Mouse (Mus musculus) stomach, embryonic 16.5 days (tissue): ENCODE data around the gene Slc6a16. TPM values are rescaled to one million over a fixed set of nuclear protein-coding genes. Genes with fewer than 3 reads are reported as not detected.

Source experiments
- ATAC-seq: fragments of 200-750 bp; cut with Nextera tagmentation; 2 replicates; pipeline ENCODE4 v1.8.0; 2017; ENCODE audit warnings: moderate number of reproducible peaks, moderate TSS enrichment; ENCODE audit not compliant: insufficient read depth, low FRiP score
- H3K27ac ChIP-seq: fragments of 300-500 bp; sonication (generic); 2 replicates; pipeline ENCODE4 v1.5.1; 2014; ENCODE audit warnings: low read length
- H3K27me3 ChIP-seq: fragments of 300-500 bp; sonication (generic); 2 replicates; pipeline ENCODE4 v1.6.1; 2014; ENCODE audit warnings: low read length, control low read depth, mixed read lengths; ENCODE audit not compliant: control insufficient read depth, insufficient read depth
- H3K36me3 ChIP-seq: fragments of 300-500 bp; sonication (generic); 2 replicates; pipeline ENCODE4 v1.6.1; 2014; ENCODE audit warnings: low read length; ENCODE audit not compliant: control insufficient read depth, insufficient read depth
- H3K4me1 ChIP-seq: fragments of 300-500 bp; sonication (generic); 2 replicates; pipeline ENCODE4 v1.6.1; 2014; ENCODE audit warnings: low read length, control low read depth, mixed read lengths; ENCODE audit not compliant: control insufficient read depth, insufficient read depth
- H3K4me2 ChIP-seq: fragments of 300-500 bp; sonication (generic); 2 replicates; pipeline ENCODE4 v1.6.1; 2014; ENCODE audit warnings: low read depth, low read length, mixed read lengths
- H3K4me3 ChIP-seq: fragments of 300-500 bp; sonication (generic); replicated peaks from 2 replicates; pipeline ENCODE4 v1.5.1; 2014; ENCODE audit warnings: mild to moderate bottlenecking, low read length
- H3K9ac ChIP-seq: fragments of 300-500 bp; sonication (generic); 2 replicates; pipeline ENCODE4 v1.6.1; 2014; ENCODE audit warnings: low read length
- H3K9me3 ChIP-seq: fragments of 300-500 bp; sonication (generic); replicated peaks from 2 replicates; pipeline ENCODE4 v1.6.1; 2016; ENCODE audit warnings: low read length, control low read depth; ENCODE audit not compliant: control insufficient read depth
- WGBS: fragments of 180-500 bp; shearing (Covaris S2); extraction: QIAGEN DNeasy Blood & Tissue Kit; methylation state at CpG from one replicate; pipeline ENCODE4 v1.1.7; 2014; 5-methylcytosine and 5-hydroxymethylcytosine counted together
- polyA plus RNA-seq: library from polyadenylated mRNA; unstranded; fragments of >200 nt; fragmentation: Nextera tagmentation; extraction: Ambion mirVana; gene quantifications from 2 replicates; pipeline ENCODE4 v1.2.1, GENCODE M21; 2015

Gene Slc6a16
- not detected in 2 replicates for polyA plus RNA-seq

- WGBS = 16% methylated on average over 43 of the region's 53 CpGs
Measured at GRCm38 (mm10) chr7:45240633-45241388, at the start of gene Slc6a16. Gene Slc6a16, plus strand, starts transcription at chr7:45241085.

GRCm38 (mm10) chr7:45191161-45191560, 49.7 kb upstream of the Slc6a16 start:
- Histone ChIP-seq H3K36me3 (no peaks in the 10 kb centered on the region), H3K4me1 (no peaks in the 10 kb centered on the region; the same call in 1 of the 2 replicates), H3K9ac (no peak overlapping the region), H3K9me3 (no peaks in the 10 kb centered on the region), H3K27me3 (peaks cover 15% of the 10 kb centered on the region; the same call in 1 of the 2 replicates), H3K4me2 (no peak overlapping the region), H3K27ac (no peak overlapping the region), H3K4me3 (no peak overlapping the region)
- ATAC-seq = no peak
- WGBS = 53% methylated on average over 2 of the region's 2 CpGs

More at GRCm38 (mm10) chr7:45240633-45241388, at the start of gene Slc6a16:
- H3K4me1 ChIP-seq = peaks cover 7% of the 10 kb centered on the region
- no peaks in the 10 kb centered on the region for H3K9me3 ChIP-seq
- 0 out of 2 replicates have a peak, but pooled peaks have one; percentile 41 for ATAC-seq
- H3K27ac ChIP-seq = no peak within 1 kb of the TSS
- peaks cover 13% of the 10 kb centered on the region for H3K27me3 ChIP-seq
- H3K36me3 ChIP-seq = no peaks in the 10 kb centered on the region
- H3K9ac ChIP-seq = peak within 1 kb of the TSS; percentile 63
- peak within 1 kb of the TSS; percentile 25 for H3K4me3 ChIP-seq
- peak within 1 kb of the TSS; percentile 56 for H3K4me2 ChIP-seq

DNA sequence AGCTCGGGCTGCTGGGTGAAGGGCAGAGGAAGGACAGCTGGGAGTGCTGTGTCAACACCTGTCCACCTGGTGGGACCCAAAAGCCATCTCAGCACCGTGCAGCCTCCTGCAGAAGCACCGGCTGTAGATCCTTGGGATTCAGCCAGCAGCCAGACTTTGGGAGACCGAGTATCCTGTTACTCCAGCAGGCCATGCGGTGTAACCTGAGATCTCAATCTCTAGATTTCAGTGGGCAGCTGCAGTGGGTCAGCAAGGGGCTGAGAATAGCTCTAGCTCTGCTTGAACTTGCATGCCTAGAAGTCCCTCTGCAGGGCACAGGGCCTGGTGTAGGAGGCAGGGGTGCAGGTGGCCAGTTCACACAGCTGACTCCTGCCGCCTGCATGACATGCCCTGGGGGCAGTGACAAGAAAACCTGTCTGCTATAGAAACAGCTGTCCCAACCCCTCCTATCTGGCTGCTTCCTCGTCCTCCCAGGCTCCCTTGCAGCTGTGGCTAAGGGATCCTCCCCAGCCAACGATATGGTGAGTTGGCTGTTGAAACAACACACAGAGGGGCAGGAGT, 49.0 kb upstream of the Slc6a16 start:
- Histone ChIP-seq H3K4me1 (no peaks in the 10 kb centered on the region; the same call in 1 of the 2 replicates), H3K4me3 (no peak overlapping the region), H3K9ac (peak overlapping the region; percentile 27; the same call in 1 of the 2 replicates), H3K27ac (no peak overlapping the region), H3K36me3 (no peaks in the 10 kb centered on the region), H3K9me3 (no peaks in the 10 kb centered on the region), H3K27me3 (peaks cover 9% of the 10 kb centered on the region; the same call in 1 of the 2 replicates), H3K4me2 (no peak overlapping the region)
- 10% methylated on average over 8 of the region's 8 CpGs for WGBS
- peak; percentile 34; the same call in 1 of the 2 replicates for ATAC-seq

DNA sequence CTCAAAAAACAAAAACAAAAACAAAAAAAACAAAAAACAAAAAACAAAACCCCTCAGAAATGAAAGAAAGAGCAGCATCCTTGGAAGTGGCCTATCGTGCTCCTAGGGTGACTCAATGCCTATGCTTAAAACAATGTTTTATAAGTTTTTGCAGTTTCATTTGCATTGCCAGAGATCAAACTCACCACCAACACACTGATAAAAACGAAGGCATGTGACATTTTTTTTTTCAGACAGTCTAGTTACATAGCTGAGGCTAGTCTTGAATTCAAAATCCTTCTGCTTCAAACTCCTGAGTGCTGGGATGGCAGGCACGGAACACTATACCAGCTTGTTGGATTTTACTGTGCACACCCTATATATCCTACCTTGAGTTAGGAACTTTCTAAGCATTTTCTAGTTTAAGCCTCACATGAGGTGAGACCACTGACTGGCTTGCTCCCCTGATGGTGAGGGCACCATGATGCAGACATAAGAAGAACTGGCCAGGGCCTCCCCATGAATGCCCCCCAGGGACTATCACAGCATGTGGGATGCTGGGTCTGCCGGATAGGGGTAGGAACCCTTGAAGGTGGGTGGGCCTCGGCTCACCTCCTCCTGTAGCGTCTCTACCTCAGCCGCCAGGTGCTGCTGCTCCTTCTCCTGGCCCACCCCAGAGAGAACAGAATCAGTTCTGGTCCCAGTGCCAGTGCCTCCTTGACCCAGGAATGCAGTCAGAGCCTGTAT, 48.1 kb upstream of the Slc6a16 start:
- Histone ChIP-seq H3K36me3 (no peaks in the 10 kb centered on the region), H3K27ac (no peak overlapping the region), H3K4me2 (no peak overlapping the region), H3K27me3 (peaks cover 9% of the 10 kb centered on the region; the same call in 1 of the 2 replicates), H3K9me3 (no peaks in the 10 kb centered on the region), H3K9ac (no peak overlapping the region), H3K4me1 (no peaks in the 10 kb centered on the region; the same call in 1 of the 2 replicates), H3K4me3 (no peak overlapping the region)
- ATAC-seq = no peak
- 91% methylated on average over 7 of the region's 7 CpGs for WGBS

GRCm38 (mm10) chr7:45193406-45193805, 47.5 kb upstream of the Slc6a16 start:
- H3K4me2 ChIP-seq = no peak overlapping the region
- no peaks in the 10 kb centered on the region; the same call in 1 of the 2 replicates for H3K4me1 ChIP-seq
- H3K4me3 ChIP-seq = no peak overlapping the region
- peaks cover 9% of the 10 kb centered on the region; the same call in 1 of the 2 replicates for H3K27me3 ChIP-seq
- H3K9ac ChIP-seq = no peak overlapping the region
- ATAC-seq = no peak
- no peak overlapping the region for H3K27ac ChIP-seq
- H3K36me3 ChIP-seq = no peaks in the 10 kb centered on the region
- WGBS = 65% methylated on average over 5 of the region's 5 CpGs
- H3K9me3 ChIP-seq = no peaks in the 10 kb centered on the region

DNA sequence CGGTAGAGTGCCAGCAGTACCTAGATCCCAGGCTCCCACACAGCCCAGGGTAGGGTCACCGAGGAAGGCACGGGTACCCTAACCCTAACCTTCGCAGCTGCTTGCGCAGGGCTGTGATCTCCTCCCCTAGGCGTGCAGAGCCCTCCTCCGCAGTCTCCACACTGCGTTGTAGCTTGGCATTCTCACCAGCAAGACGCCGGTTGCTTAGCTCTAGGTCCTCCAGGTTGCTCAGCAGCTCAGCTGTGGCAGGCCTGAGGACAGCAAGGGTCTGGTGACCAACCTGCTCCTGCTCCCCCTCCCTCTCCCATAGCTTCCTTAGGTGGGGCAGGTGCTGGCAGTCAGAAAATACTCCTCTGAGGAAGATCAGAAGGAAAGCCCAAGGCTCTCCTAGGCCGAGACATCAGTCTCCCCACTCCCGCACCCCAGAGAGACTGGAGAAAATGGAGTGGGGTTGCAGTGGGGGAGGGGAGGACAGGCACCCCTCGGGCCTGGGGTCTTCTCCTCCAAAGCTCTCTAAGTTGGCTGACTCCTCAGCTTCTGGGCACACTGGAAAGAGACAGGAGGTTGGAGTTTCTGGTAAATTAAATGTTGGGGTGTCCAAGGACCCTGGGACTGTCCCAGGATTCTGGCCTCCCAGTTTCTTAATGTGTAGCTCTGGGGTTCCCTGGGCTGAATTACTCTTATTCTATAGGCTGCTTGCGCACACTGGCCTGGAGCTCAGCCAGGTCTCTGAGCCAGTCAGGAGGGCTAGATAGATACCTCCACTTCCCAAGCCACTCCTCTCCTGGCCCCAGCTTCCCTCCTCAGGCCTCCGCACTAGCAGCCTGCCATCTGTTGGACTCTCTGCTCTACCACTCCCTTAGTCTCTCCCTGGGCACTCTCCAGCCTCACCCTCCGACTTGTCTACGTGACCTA, 46.8 kb upstream of the Slc6a16 start:
- ATAC-seq = no peak; the same call in 1 of the 2 replicates
- no peaks in the 10 kb centered on the region for H3K9me3 ChIP-seq
- H3K4me2 ChIP-seq = no peak overlapping the region
- H3K36me3 ChIP-seq = no peaks in the 10 kb centered on the region
- peaks cover 6% of the 10 kb centered on the region; the same call in 1 of the 2 replicates for H3K27me3 ChIP-seq
- H3K27ac ChIP-seq = no peak overlapping the region
- no peaks in the 10 kb centered on the region; the same call in 1 of the 2 replicates for H3K4me1 ChIP-seq
- no peak overlapping the region for H3K9ac ChIP-seq
- no peak overlapping the region for H3K4me3 ChIP-seq
- 74% methylated on average over 17 of the region's 17 CpGs for WGBS

DNA sequence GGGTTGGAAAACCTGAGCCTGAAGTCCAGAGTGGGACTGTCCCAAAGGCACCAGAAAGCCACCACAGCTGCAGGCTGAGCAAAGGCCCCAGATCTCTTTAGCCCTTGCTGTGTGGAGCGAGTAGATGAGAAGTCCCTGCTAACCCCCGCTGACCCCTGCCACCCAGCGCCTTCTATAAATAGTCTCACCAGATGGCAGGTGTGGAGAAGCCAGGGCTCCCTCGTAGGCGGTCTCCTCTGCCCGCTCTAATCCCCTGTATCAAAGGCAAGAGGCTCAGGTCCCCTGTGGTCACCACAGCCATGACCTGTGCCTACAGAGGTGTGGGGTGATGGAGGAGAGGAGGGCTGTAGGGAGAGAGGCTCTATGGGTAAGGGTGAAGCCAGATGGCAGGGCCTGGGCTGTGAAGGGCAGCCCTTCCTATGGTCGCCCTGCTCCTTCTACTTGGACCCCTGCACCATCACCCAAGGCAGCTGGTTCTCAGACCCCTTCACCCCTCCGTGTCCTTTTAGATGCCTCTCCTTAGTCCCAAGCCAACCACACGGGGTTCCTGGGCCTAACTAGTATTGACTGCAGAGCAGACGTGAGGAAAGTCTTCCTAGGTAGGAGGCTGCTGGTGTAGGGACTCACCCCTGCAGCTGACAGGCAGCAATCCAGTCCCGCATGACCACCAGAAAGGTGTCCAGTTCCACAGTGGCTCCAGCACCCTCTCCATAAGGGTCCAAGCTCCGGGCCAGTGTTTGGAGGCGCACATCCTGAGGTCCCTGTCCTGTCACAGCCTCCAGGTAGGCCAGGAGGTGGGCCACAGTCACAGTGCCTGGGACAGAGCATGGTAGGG, 45.3 kb upstream of the Slc6a16 start:
- H3K4me1 ChIP-seq = no peaks in the 10 kb centered on the region; the same call in 1 of the 2 replicates
- WGBS = 61% methylated on average over 13 of the region's 13 CpGs
- no peak for ATAC-seq
- no peak overlapping the region for H3K4me3 ChIP-seq
- no peak overlapping the region for H3K27ac ChIP-seq
- H3K9me3 ChIP-seq = no peaks in the 10 kb centered on the region
- H3K36me3 ChIP-seq = no peaks in the 10 kb centered on the region
- H3K4me2 ChIP-seq = no peak overlapping the region
- no peaks in the 10 kb centered on the region; the same call in 1 of the 2 replicates for H3K27me3 ChIP-seq
- H3K9ac ChIP-seq = no peak overlapping the region

GRCm38 (mm10) chr7:45196176-45196535, 44.7 kb upstream of the Slc6a16 start:
- Histone ChIP-seq H3K36me3 (no peaks in the 10 kb centered on the region), H3K27me3 (no peaks in the 10 kb centered on the region; the same call in 1 of the 2 replicates), H3K4me3 (no peak overlapping the region), H3K27ac (no peak overlapping the region), H3K9ac (no peak overlapping the region), H3K9me3 (no peaks in the 10 kb centered on the region), H3K4me1 (no peaks in the 10 kb centered on the region; the same call in 1 of the 2 replicates), H3K4me2 (no peak overlapping the region)
- WGBS = 83% methylated on average over 4 of the region's 4 CpGs
- no peak for ATAC-seq
